Mouse (Mus musculus) T-cell, adult 2 months (primary cell): ENCODE measurements around the gene Lmln.
"Not testable (repeated sequence)": the region's sequence is repeated elsewhere in the genome, so short reads cannot be mapped to it uniquely, and the experiment has no call there.

Experiments
- DNase-seq: peaks from one replicate; pipeline ENCODE4 v3.0.0; 2022; ENCODE audit warnings: low spot score

Gene Lmln

DNA sequence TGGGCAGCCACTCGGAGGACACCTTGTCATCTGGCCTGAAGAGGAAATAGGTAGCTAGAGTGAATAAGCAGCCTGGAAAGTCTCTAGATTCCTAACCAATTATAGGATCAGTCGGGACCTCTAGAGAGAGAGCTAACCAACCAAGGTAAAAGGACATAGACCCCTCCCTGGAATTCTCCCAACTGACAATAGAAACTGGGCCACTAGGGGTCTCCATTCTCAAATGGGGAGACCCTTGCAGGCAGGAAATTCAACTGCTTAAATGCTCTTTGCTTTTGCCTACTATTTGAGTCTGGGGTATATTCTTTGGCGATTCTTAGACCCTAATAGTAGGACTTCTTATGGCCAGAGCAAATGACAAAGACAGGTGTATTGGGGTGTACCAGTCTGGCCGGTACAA lies 72.8 kb downstream of the Lmln start:
- no peak for DNase-seq

DNA sequence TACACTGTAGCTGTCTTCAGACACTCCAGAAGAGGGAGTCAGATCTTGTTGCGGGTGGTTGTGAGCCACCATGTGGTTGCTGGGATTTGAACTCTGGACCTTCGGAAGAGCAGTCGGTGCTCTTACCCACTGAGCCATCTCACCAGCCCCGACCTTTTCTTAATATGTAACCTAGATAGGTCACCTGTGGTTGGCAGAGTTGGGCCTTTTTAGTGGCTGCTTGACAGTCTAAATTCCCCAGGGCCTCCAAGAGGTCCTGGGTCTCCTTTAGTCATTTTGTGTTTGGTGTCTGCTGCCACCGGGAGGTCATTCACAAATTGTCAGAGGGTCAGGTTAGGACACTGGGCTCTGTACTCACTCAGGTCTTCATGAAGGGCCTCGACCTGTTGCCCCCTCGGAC lies 76.7 kb downstream of the Lmln start:
- DNase-seq: not testable (repeated sequence)

DNA sequence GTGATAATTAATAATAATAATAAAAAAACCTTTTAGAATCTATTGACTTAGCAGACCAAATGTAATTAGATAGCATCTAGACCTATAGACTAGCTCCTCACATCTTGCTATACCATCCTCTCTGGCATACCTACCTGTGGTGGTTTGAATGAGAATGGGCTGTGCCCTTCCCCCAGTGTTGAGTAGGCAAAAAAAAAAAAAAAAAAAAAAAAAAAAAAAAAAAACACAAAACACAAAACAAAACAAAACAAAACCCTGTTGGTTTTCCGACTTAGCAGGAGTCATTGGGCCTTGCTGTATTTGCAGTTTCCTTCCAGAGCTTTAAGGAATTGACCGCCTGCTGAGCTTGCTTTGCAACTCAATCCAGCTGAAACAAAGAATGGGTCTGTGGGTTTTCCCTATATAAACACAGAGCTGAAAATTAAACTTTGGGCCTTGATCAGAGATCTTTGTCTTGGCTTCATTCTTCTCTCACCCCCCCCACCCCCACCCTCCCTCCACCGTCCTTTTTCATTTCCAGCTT lies 79.5 kb downstream of the Lmln start:
- DNase-seq: no peak

DNA sequence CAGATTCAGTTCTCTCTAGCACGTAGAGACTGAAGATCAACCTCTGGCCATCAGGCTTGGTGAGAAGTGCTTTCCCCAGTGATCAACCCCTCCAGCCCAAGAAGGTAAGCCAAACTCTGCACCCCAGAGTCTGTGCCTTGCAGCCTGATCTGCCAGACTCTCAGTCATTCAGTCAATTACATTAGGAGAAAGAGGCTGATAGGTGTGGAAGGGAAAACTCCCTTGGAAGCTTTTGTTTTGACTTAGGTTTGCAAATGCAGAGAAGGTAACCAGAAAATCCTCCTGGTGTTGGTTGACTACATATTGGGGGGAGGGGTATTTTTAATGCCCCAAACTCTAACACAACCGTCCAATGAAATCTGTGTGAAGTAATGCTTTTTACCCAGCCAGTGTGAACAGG lies 81.1 kb downstream of the Lmln start:
- no peak for DNase-seq

DNA sequence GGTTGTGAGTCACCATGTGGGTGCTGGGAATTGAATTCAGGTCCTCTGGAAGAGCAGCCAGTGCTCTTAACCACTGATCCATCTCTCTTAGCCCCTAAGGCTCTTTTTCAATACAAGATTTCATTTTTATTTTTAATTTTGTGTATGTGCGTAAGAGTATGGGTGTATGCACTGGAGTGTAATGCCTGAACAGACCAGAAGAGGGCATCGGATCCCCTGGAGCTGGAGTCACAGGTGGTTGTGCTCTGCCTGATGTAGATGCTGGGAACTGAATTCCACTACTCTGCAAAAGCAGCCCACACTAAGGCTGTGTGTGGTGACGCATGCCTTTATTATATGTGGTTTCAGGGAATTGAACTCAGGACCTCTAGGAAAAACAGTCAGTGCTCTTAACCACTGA lies 83.9 kb downstream of the Lmln start:
- no peak for DNase-seq

DNA sequence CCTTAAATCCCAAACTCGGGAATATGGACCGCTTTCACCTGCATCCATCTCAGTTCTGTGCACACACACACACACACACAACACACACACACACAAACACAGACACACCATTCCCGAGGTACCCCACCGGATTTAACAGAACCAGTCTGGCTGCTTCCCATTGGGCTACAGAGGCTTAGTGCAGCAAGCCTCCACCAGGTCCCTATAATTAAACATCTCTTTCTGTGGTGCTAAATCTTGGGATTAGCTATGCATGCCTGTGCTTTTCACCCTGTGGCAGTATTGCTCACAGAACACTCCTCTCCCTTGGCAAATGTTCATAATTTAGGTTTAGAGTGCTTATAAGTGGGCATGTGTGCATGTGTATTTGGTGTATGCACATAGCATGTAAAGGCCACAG lies 85.8 kb downstream of the Lmln start:
- no peak for DNase-seq

DNA sequence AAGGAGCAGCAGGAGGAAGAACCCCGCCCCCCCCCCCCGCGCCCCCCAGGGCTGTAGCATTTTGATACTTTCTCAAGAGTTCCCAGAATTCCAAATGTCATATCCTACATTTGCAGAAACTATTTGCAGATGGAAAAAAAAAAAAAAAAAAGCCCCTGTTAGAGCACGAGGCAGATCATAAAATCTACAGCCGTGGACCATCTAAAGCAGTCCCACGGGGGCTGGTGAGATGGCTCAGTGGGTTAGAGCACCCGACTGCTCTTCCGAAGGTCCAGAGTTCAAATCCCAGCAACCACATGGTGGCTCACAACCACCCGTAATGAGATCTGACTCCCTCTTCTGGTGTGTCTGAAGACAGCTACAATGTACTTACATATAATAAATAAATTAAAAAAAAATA lies 88.6 kb downstream of the Lmln start:
- not testable (repeated sequence) for DNase-seq

DNA sequence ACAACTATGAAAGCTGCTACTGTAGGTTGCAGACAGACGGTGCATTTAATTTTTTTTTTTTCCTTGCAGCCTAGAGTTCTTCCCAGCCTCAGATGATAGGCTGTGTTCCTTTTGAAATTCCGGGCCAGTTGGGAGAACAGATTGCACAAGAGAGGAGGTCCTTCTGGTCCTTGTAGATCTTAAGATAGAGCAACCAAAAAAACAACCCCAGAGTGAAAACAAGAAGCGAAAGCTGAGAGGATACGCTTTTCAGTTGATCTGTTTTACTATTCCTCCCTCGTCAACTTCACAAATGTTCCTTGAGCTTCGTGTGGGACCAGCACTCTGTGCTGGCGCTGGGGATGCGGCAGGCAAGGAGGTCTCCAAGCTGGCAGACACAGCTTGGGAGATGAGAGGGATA lies 89.2 kb downstream of the Lmln start:
- DNase-seq: no peak

DNA sequence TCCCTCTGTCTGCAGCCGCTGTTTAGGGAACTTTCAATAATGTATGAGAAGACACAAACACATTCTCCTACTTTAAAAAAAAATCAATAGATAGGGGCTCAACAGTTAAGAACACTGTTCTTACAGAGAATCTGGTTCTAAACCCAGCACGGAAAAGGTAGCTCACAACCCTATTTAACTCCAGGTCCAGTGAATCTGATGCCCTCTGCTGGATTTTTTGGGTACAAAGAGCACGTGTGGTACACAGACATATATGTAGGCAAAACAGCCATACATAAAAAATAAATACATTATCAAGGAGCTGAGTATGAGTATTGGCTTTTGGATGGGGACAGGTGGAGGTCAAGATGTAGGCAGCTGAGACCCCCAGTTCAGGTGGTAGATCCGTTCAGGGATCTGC lies 92.7 kb downstream of the Lmln start:
- peak; percentile 35 for DNase-seq

DNA sequence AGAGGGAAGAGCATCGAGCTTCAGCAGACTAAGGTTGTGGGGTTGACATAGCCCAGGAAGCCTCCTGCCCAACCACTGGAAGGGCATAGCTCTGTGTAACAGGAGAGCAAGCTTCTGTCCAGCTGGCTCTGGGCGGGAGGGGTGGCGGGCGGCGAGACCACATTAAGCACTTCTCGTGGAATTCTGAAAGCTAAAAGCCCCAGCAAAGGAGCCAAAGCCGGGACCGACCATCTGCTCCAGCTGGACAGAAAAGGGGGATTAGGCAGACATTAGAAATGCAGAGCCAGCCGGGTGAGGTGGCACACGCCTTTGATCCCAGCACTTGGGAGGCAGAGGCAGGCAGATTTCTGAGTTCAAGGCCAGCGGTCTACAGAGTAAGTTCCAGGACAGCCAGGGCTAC lies 95.7 kb downstream of the Lmln start:
- no peak for DNase-seq

DNA sequence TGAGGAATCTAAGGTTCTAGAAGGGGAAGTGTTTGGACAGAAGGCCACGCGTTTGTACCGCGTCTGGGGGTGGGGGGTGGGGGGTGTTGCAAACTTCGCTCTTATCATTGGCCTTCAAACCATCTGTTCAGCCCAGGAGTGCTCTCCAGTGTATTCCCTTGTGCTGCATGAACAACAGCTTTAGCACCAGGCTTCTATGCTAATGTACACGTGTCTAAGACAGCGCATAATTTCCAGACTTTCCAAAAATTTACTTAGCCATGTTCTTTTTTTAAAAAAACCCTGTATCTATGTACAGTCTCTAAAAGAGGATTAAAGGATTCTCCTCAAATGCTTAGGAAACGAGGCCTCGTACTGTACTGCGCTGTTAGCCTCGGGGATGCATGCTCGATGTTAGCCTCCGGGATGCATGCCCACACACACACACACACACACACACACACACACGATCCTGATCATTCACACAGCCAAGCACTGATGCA lies 96.3 kb downstream of the Lmln start:
- DNase-seq: no peak

DNA sequence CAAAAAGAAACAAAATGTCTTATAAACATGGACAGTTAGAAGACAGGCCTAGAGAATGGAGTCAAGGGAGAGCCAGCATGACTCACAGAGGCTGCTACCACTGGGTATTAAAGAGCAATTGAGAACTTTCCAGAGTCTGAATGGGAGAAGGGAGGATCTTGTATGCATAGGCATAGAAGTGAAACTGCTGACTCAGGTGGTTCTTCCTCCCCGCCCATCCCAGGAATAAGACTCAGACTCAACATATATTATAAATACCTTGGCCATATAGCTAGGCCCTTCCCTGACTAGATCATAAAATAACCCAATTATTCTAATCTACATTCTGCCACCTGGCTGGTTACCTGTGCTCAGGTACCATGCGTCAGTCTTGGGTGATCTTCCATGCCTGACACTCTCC lies 97.0 kb downstream of the Lmln start:
- DNase-seq: no peak

DNA sequence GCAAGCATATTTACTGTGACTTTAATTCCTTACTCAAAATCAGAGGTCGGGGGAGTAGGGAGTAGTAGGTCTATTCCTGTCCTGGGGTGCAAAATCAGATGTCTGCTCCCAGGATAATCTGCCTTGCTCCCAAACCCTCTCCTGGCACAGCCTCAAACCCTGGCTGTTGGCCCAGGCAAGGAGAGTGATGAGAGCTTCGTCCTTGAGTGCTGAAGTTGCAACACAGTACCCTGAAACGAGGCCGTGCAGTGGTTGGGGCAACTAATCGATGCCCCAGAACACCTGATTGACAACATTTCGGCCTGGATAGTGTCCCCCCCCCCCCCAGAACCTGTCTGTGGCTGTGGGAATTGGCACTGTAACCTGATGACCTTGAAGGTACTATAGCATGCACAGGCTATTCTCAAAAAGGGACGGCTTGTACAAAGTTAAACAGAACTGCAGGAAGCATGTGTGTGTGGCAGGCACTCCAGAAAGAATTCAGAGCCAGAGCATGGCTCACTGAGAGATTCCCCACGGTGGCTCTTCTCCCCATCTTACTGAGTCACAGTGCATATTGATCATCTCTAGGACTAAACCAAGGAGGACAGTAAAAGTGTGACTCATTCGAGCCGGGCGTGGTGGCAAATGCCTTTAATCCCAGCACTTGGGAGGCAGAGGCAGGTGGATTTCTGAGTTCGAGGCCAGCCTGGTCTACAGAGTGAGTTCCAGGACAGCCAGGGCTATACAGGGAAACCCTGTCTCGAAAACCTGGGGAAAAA lies 101.2 kb downstream of the Lmln start:
- no peak for DNase-seq

DNA sequence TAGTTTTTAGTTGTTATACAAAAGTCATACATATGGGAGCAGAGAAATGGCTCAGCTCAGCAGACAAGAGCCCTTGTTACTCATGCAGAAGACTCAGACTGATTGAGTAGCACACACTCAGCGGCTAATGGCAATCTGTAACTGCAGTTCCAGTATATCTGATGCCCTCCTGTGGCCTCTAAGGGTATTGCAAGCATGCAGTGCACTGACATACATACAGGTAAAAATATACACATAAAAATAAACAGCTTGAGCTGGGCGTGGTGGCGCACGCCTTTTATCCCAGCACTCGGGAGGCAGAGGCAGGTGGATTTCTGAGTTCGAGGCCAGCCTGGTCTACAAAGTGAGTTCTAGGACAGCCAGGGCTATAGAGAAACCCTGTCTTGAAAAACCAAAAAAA lies 104.0 kb downstream of the Lmln start:
- peak; percentile 51 for DNase-seq

DNA sequence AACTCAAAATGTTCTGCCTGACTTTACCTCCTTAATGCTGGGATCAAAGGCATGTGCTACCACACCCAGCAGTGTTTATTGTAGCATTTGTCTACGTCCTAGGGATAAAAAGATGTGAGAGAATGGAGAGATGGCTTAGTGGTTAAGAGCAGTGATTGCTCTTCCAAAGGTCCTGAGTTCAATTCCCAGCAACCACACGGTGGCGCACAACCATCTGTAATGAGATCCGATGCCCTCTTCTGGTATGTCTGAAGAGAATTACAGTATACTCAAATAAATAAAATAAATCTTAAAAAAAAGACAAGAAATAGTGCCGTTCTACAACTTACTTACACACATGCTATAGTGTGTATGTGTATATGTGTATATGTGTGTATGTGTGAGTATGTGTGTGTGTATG lies 105.2 kb downstream of the Lmln start:
- peak; percentile 5 for DNase-seq

DNA sequence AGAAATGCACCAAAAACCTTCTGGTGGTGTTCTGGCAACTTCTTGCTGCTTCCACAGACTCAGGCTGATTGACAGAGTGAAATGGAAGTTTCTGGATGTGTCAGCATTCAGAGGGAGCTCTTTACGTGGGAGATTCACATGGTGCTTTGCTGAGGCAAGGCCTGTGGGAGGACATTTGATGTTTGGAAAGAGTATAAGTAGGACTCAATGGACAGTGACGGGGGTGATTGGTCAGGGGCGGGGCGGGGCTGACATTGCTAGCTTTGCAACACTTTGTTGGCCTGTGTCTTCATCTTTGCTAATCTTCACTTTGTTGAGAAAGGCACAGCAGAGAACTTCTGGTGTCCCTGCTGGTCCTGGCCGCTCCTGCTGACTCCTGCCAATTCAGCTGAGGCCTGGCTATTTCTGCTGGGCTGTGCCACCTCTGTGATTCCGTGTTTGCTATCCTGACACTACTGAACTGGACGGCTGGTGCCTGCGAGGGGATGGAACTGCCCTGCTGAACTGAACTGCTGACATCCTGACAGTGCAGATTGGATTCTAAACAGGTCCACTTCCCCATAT lies 107.2 kb downstream of the Lmln start:
- DNase-seq: no peak

DNA sequence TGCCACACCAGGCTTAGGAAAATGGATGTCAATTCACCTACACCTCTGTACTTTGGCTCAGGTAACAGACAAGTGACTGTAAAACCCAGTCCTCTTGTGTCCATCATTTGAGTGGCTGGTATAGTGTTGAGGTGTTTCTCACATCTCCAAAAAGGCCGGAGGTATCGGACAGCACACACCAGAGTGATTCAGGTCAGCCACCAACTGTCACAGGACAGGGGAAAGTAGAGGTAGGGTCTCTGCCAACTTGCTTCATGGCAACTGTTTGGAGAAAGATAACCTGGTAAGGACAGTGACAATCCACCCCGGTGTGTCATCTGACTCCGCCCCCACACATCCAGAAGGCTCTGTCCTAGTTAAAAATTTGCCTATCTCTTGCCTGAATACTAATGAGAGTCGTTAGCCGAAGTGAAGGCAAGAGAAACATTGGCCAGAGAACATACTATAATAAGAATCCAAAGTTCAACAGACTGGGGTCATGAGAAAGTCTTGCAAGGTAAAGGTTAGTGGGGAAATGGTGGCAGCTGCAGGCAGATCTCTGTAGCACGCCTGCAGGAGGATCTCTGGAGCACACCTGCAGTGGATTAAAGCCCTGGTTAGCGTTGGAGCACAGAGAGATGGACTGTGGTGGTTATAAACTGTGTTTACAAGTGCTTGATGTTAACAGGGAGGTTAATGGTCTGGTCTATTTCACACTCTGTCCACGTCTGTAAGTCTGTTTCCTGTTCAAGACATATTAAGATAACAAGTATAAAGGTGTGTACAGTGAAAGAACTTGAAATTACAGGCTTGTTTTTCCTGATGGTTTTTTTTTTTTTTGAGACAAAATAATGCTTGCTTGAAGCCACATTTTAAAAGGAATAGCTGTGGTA lies 108.6 kb downstream of the Lmln start:
- no peak for DNase-seq

DNA sequence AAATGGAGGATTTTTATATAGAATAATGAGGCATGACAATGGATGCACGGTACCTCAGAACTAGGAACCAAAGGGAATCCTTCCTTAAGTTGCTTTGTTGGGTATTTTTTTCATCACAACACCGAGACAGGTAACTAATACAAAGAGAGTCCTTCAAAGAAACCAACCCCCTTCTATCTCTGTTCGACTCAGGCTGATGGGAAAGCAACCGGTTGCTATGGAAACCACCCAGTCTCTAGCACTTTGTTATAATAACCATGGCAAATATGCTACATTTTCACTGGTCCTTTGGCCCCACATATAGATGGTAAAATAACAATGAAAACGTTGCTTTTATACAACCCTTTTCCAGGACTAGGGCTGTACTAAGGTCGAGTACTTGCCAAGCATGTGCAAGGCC lies 109.5 kb downstream of the Lmln start:
- DNase-seq: no peak

DNA sequence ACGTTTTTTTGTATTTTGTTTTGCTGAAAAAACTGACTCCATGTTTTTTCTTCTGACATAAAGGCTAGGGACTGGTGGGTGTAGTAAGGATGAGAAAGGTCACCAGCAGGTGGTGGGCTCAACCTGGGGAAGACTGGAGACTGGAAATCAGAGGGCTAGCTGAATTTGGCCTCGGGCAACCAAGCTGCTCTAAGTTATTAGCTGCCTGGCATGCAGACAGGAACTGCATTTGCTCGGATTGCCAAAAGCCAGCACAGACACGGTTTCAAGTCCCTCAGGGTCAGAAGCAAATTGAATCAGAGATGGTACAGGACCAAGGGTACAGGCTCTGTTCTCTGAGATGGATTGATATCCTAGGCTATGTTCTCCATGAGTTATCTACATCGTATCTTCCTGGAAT lies 110.8 kb downstream of the Lmln start:
- DNase-seq: no peak

DNA sequence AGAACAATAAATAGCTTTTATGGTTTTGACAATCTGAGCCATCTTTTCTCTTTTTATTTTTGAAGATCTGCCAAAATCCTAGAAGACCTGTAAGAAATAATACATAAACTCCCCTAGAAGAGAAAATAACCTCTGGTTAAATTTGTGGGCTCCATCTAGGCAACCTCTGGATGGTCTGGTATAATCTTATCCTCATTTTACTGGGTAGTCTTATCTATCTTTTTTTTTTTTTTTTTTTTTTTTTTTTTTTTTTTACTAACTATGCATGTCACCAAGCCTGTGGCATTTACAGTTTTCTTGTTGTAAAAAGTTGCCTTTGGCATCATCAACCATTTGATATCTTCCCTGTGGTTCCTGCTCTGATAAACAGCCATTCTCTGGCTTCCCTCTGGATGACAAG lies 112.4 kb downstream of the Lmln start:
- no peak for DNase-seq

DNA sequence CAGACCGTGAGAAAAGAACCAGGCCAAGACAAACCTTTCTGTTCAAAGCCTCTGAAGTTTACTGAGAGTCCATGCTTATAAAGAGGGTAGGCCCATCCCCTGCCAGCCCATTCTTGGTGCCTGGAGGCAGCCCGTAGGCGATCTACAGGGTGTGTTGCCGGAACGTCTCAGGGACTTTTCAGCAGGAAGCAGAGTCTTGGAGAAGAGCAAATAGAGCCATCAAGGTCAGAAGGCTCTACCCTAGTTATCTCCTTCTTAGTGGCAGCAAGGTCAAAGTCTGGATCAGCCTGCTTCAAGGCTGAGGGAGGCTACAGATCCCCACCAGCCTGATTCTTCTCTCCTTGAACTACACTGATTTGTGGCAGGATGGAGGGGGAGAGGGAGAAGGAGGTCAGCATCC lies 114.5 kb downstream of the Lmln start:
- DNase-seq: not testable (repeated sequence)
